ENCODE assay signal across 7 mouse cellular contexts in genomic region chr8:20261452-20262181, GRCm38 (mm10).
A peak's percentile ranks its signal among the peaks of the same experiment; 100 is the strongest.
DNase-seq lines count a peak whose midpoint lies in the region; ATAC-seq lines count a peak whose summit lies in the region.
"Not testable (repeated sequence)": the region's sequence is repeated elsewhere in the genome, so short reads cannot be mapped to it uniquely, and the experiment has no call there.

No protein-coding gene starts in this region.

- H3K4me1 ChIP-seq in forebrain, embryonic 11.5 days (replicated peaks; ENCODE audit: control insufficient read depth, insufficient read depth, low read length); hindbrain, embryonic 15.5 days (replicated peaks); kidney, embryonic 14.5 days (ENCODE audit: control insufficient read depth, insufficient read depth, low read length); lung, embryonic 15.5 days; midbrain, embryonic 14.5 days (ENCODE audit: control insufficient read depth, insufficient read depth, low read length); neural tube, embryonic 14.5 days (ENCODE audit: control insufficient read depth, insufficient read depth, low read length): not testable (repeated sequence)

- not testable (repeated sequence) for H3K9ac ChIP-seq in forebrain, embryonic 11.5 days (ENCODE audit: low read length); hindbrain, embryonic 15.5 days; kidney, embryonic 14.5 days (ENCODE audit: low read depth, low read length); lung, embryonic 15.5 days; midbrain, embryonic 14.5 days (replicated peaks; ENCODE audit: low read length); neural tube, embryonic 14.5 days (replicated peaks; ENCODE audit: low read depth, low read length)

- not testable (repeated sequence) for H3K36me3 ChIP-seq in forebrain, embryonic 11.5 days (ENCODE audit: control insufficient read depth, insufficient read depth, low read length); hindbrain, embryonic 15.5 days; kidney, embryonic 14.5 days (ENCODE audit: control insufficient read depth, insufficient read depth, low read length); lung, embryonic 15.5 days; midbrain, embryonic 14.5 days (ENCODE audit: control insufficient read depth, insufficient read depth, low read length); neural tube, embryonic 14.5 days (ENCODE audit: control insufficient read depth, insufficient read depth, low read length)

- not testable (repeated sequence) for H3K27me3 ChIP-seq in forebrain, embryonic 11.5 days (ENCODE audit: control insufficient read depth, insufficient read depth, low read length); hindbrain, embryonic 15.5 days; kidney, embryonic 14.5 days (ENCODE audit: control insufficient read depth, insufficient read depth, low read length); lung, embryonic 15.5 days; midbrain, embryonic 14.5 days (ENCODE audit: control insufficient read depth, insufficient read depth, low read length); neural tube, embryonic 14.5 days (ENCODE audit: control insufficient read depth, insufficient read depth, low read length)

- not testable (repeated sequence) for H3K4me2 ChIP-seq in forebrain, embryonic 11.5 days (ENCODE audit: low read depth, low read length, severe bottlenecking); hindbrain, embryonic 15.5 days; kidney, embryonic 14.5 days (replicated peaks; ENCODE audit: low read depth, low read length); lung, embryonic 15.5 days; midbrain, embryonic 14.5 days (ENCODE audit: low read length); neural tube, embryonic 14.5 days (ENCODE audit: low read depth, low read length)

- H3K9me3 ChIP-seq in forebrain, embryonic 11.5 days (ENCODE audit: control insufficient read depth, low read length); hindbrain, embryonic 15.5 days; kidney, embryonic 14.5 days (ENCODE audit: control insufficient read depth, low read length); lung, embryonic 15.5 days; midbrain, embryonic 14.5 days (ENCODE audit: control insufficient read depth, low read length); neural tube, embryonic 14.5 days (ENCODE audit: control insufficient read depth, low read length): not testable (repeated sequence)

- WGBS in forebrain, embryonic 11.5 days: 67% methylated on average over 5 of the region's 9 CpGs
- 62% methylated on average over 6 of the region's 9 CpGs for WGBS in hindbrain, embryonic 15.5 days
- 66% methylated on average over 6 of the region's 9 CpGs for WGBS in kidney, embryonic 14.5 days
- WGBS in lung, embryonic 15.5 days: 46% methylated on average over 6 of the region's 9 CpGs
- WGBS in midbrain, embryonic 14.5 days: 59% methylated on average over 6 of the region's 9 CpGs
- 76% methylated on average over 6 of the region's 9 CpGs for WGBS in neural tube, embryonic 14.5 days

- H3K27ac ChIP-seq in forebrain, embryonic 11.5 days (ENCODE audit: low read depth, low read length); hindbrain, embryonic 15.5 days (replicated peaks); kidney, embryonic 14.5 days (ENCODE audit: low read depth, low read length); lung, embryonic 15.5 days; midbrain, embryonic 14.5 days (replicated peaks; ENCODE audit: low read depth, low read length); neural tube, embryonic 14.5 days (ENCODE audit: low read depth, low read length): not testable (repeated sequence)

- ATAC-seq in forebrain, embryonic 11.5 days (replicated peaks; ENCODE audit: low FRiP score): peak; percentile 64; the same call in 1 of the 2 replicates
- 0 out of 2 replicates have a peak, but pooled peaks have one; percentile 44 for ATAC-seq in granulocyte monocyte progenitor cell, adult 5-6 weeks (replicated peaks; ENCODE audit: poor library complexity, severe bottlenecking)
- ATAC-seq in hindbrain, embryonic 15.5 days (ENCODE audit: low FRiP score, low read depth): peak; percentile 76
- peak; percentile 76 for ATAC-seq in kidney, embryonic 14.5 days (ENCODE audit: low FRiP score, low TSS enrichment)
- ATAC-seq in lung, embryonic 15.5 days (ENCODE audit: borderline replicate concordance, extremely low read depth, low FRiP score, low TSS enrichment): peak; percentile 46
- ATAC-seq in midbrain, embryonic 14.5 days (ENCODE audit: low FRiP score, low TSS enrichment): peak; percentile 71; the same call in 1 of the 2 replicates
- ATAC-seq in neural tube, embryonic 14.5 days (ENCODE audit: low read depth): peak; percentile 51; the same call in 1 of the 2 replicates

- H3K4me3 ChIP-seq in forebrain, embryonic 11.5 days (ENCODE audit: low read depth, low read length); hindbrain, embryonic 15.5 days; kidney, embryonic 14.5 days (ENCODE audit: low read length); lung, embryonic 15.5 days; midbrain, embryonic 14.5 days (replicated peaks; ENCODE audit: low read depth, low read length); neural tube, embryonic 14.5 days (ENCODE audit: low read depth, low read length): not testable (repeated sequence)

- not testable (repeated sequence) for DNase-seq in forebrain, embryonic 11.5 days (ENCODE audit: low spot score); midbrain, embryonic 14.5 days
